Mouse (Mus musculus): Measurements from ENCODE around the gene Elovl4. TPM values are rescaled to one million over a fixed set of nuclear protein-coding genes. Genes with fewer than 3 reads are reported as not detected.

Gene Elovl4
- total and polyA plus RNA-seq, 2 experiments from 2014 or later: 79.7 to 152 TPM

GRCm38 (mm10) chr9:83822925-83823324 is 16.8 kb upstream of the Elovl4 start:
- Histone ChIP-seq H3K27ac (no peak overlapping the region), H3K4me1 (ENCODE audit: insufficient read depth, low read length) (no peaks in the 10 kb centered on the region), H3K27me3 (ENCODE audit: insufficient read depth, low read length) (no peaks in the 10 kb centered on the region), H3K9ac (replicated peaks; ENCODE audit: low read length) (no peak overlapping the region), H3K9me3 (ENCODE audit: low read length) (no peaks in the 10 kb centered on the region), H3K4me2 (ENCODE audit: low read depth, low read length) (no peak overlapping the region), H3K4me3 (ENCODE audit: low read length) (no peak overlapping the region), H3K36me3 (ENCODE audit: insufficient read depth, low read length) (no peaks in the 10 kb centered on the region)
- ATAC-seq (no peak), DNase-seq (ENCODE audit: low spot score) (no peak)
- TF ChIP-seq CTCF (IDR thresholded peaks at IDR 0.05; ENCODE audit: low read depth): no peak
- 83% methylated on average over 5 of the region's 5 CpGs for WGBS

- TF ChIP-seq CTCF (IDR thresholded peaks at IDR 0.05; ENCODE audit: low read depth): no peak
- Histone ChIP-seq H3K4me2 (ENCODE audit: low read depth, low read length) (no peak overlapping the region), H3K9me3 (ENCODE audit: low read length) (no peaks in the 10 kb centered on the region), H3K27ac (no peak overlapping the region), H3K4me3 (ENCODE audit: low read length) (no peak overlapping the region), H3K36me3 (ENCODE audit: insufficient read depth, low read length) (no peaks in the 10 kb centered on the region), H3K4me1 (ENCODE audit: insufficient read depth, low read length) (no peaks in the 10 kb centered on the region), H3K9ac (replicated peaks; ENCODE audit: low read length) (no peak overlapping the region), H3K27me3 (ENCODE audit: insufficient read depth, low read length) (no peaks in the 10 kb centered on the region)
- WGBS: 88% methylated on average over 2 of the region's 2 CpGs
- DNase-seq (ENCODE audit: low spot score): no peak
- no peak for ATAC-seq
These were observed 14.9 kb upstream of the Elovl4 start for GRCm38 (mm10) chr9:83820976-83821375.

GRCm38 (mm10) chr9:83819188-83819587 is 13.1 kb upstream of the Elovl4 start:
- DNase-seq (ENCODE audit: low spot score): no peak
- TF ChIP-seq CTCF (IDR thresholded peaks at IDR 0.05; ENCODE audit: low read depth): no peak
- no peak overlapping the region for H3K9ac ChIP-seq (replicated peaks; ENCODE audit: low read length)
- H3K27ac ChIP-seq: no peak overlapping the region
- no peak overlapping the region for H3K4me2 ChIP-seq (ENCODE audit: low read depth, low read length)
- 52% methylated on average over 7 of the region's 7 CpGs for WGBS
- ATAC-seq: no peak
- H3K9me3 ChIP-seq (ENCODE audit: low read length): no peaks in the 10 kb centered on the region
- no peaks in the 10 kb centered on the region for H3K4me1 ChIP-seq (ENCODE audit: insufficient read depth, low read length)
- no peak overlapping the region for H3K4me3 ChIP-seq (ENCODE audit: low read length)
- no peaks in the 10 kb centered on the region for H3K27me3 ChIP-seq (ENCODE audit: insufficient read depth, low read length)
- no peaks in the 10 kb centered on the region for H3K36me3 ChIP-seq (ENCODE audit: insufficient read depth, low read length)

GRCm38 (mm10) chr9:83807562-83807961 is 1.5 kb upstream of the Elovl4 start:
- no peak overlapping the region for H3K4me3 ChIP-seq (ENCODE audit: low read length)
- H3K9ac ChIP-seq (replicated peaks; ENCODE audit: low read length): no peak overlapping the region
- no peaks in the 10 kb centered on the region for H3K27me3 ChIP-seq (ENCODE audit: insufficient read depth, low read length)
- ATAC-seq (no peak), DNase-seq (ENCODE audit: low spot score) (peak; percentile 80)
- no peak overlapping the region for H3K27ac ChIP-seq
- no peaks in the 10 kb centered on the region; the same call in 1 of the 2 replicates for H3K4me1 ChIP-seq (ENCODE audit: insufficient read depth, low read length)
- H3K4me2 ChIP-seq (ENCODE audit: low read depth, low read length): no peak overlapping the region
- WGBS: 4% methylated on average over 2 of the region's 2 CpGs
- H3K36me3 ChIP-seq (ENCODE audit: insufficient read depth, low read length): no peaks in the 10 kb centered on the region
- no peaks in the 10 kb centered on the region for H3K9me3 ChIP-seq (ENCODE audit: low read length)
- TF ChIP-seq CTCF (IDR thresholded peaks at IDR 0.05; ENCODE audit: low read depth): peak; percentile 69

GRCm38 (mm10) chr9:83805164-83805976 is 707 bp downstream of the Elovl4 start:
- Histone ChIP-seq H3K27ac (peak overlapping the region; percentile 93), H3K4me3 (ENCODE audit: low read length) (peak overlapping the region; percentile 79), H3K4me1 (ENCODE audit: insufficient read depth, low read length) (peaks cover 3% of the 10 kb centered on the region; the same call in 1 of the 2 replicates), H3K9ac (replicated peaks; ENCODE audit: low read length) (peak overlapping the region; percentile 86), H3K27me3 (ENCODE audit: insufficient read depth, low read length) (no peaks in the 10 kb centered on the region), H3K9me3 (ENCODE audit: low read length) (no peaks in the 10 kb centered on the region), H3K4me2 (ENCODE audit: low read depth, low read length) (peak overlapping the region; percentile 72), H3K36me3 (ENCODE audit: insufficient read depth, low read length) (no peaks in the 10 kb centered on the region)
- under 1% methylated on average over 37 of the region's 37 CpGs for WGBS
- peak; percentile 88 for DNase-seq (ENCODE audit: low spot score)
- peak; percentile 90 for ATAC-seq
- peak; percentile 69 for TF ChIP-seq CTCF (IDR thresholded peaks at IDR 0.05; ENCODE audit: low read depth)

GRCm38 (mm10) chr9:83804341-83804740 is 1.7 kb downstream of the Elovl4 start:
- H3K4me1 ChIP-seq (ENCODE audit: insufficient read depth, low read length): peaks cover 3% of the 10 kb centered on the region; the same call in 1 of the 2 replicates
- DNase-seq (ENCODE audit: low spot score): no peak

GRCm38 (mm10) chr9:83797898-83798297 is 8.2 kb downstream of the Elovl4 start:
- WGBS: 58% methylated on average over 8 of the region's 8 CpGs
- TF ChIP-seq CTCF (IDR thresholded peaks at IDR 0.05; ENCODE audit: low read depth): no peak
- H3K4me3 ChIP-seq (ENCODE audit: low read length): no peak overlapping the region
- no peak overlapping the region for H3K9ac ChIP-seq (replicated peaks; ENCODE audit: low read length)
- H3K4me2 ChIP-seq (ENCODE audit: low read depth, low read length): no peak overlapping the region
- no peaks in the 10 kb centered on the region for H3K27me3 ChIP-seq (ENCODE audit: insufficient read depth, low read length)
- no peak for DNase-seq (ENCODE audit: low spot score)
- 0 out of 2 replicates have a peak, but pooled peaks cover 6% of the 10 kb centered on the region for H3K4me1 ChIP-seq (ENCODE audit: insufficient read depth, low read length)
- H3K27ac ChIP-seq: no peak overlapping the region
- no peaks in the 10 kb centered on the region; the same call in 1 of the 2 replicates for H3K36me3 ChIP-seq (ENCODE audit: insufficient read depth, low read length)
- ATAC-seq: no peak
- no peaks in the 10 kb centered on the region for H3K9me3 ChIP-seq (ENCODE audit: low read length)

More at GRCm38 (mm10) chr9:83804341-83804740, 1.7 kb downstream of the Elovl4 start:
- H3K9me3 ChIP-seq (ENCODE audit: low read length): no peaks in the 10 kb centered on the region
- no peaks in the 10 kb centered on the region for H3K27me3 ChIP-seq (ENCODE audit: insufficient read depth, low read length)
- 52% methylated on average over 13 of the region's 13 CpGs for WGBS
- TF ChIP-seq CTCF (IDR thresholded peaks at IDR 0.05; ENCODE audit: low read depth): no peak
- peak overlapping the region; percentile 79 for H3K4me3 ChIP-seq (ENCODE audit: low read length)
- H3K27ac ChIP-seq: no peak overlapping the region
- ATAC-seq: no peak
- no peaks in the 10 kb centered on the region for H3K36me3 ChIP-seq (ENCODE audit: insufficient read depth, low read length)
- H3K4me2 ChIP-seq (ENCODE audit: low read depth, low read length): peak overlapping the region; percentile 72
- 0 out of 2 replicates have a peak overlapping the region, but pooled peaks have one; percentile 0 for H3K9ac ChIP-seq (replicated peaks; ENCODE audit: low read length)
